Mouse (Mus musculus): ENCODE results near the gene Ppp1r10.

Gene Ppp1r10

DNA sequence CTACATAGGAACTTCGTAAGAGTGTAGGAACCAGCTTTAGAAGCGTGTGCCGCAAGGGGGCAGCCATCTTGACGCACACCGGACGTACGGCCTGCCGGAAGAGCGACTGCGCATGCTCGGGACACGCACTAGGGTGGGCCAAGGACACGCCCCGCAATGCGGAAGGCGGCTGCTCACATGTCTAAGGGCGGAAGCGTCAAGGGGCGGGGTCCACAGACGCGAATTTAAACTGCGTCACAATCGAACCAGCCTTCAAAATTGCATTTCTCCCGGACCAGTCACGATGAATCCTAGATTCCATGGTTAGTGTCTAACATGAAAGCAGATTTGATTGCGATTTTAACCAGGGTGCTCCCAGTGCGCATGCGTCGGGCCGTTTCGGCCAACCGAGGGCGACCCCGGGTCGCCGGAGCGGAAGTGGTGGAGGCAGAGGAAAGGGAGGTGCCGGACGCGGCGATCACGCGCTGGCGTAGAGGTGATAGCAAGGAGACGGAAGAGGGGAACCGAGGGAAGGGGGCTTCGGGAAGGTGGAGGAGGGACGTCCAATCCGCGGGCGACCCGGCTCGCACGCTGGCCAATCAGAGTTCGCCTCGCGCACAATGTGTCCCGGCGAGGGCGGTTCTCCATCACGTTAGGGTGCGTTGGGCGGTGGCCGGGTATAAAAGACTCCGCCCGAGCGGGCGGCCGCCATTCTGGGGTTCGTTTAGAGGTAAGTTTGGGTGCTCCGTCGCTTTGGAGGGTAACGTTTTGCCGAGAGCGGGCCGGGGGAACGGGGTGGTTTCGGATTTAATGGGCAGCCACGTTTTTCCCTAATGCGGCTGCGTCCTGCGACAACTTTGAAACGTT, at the start of gene Ppp1r10, which contains the start of gene Mrps18b:
Gene Ppp1r10, plus strand, starts transcription at position 138 of the 846 bp plus-strand sequence.
Gene Mrps18b, minus strand, starts transcription at position 93 of the 846 bp plus-strand sequence.
- peak; percentile 99 for DNase-seq

- no peak for DNase-seq
Measured at GRCm38 (mm10) chr17:35866911-35867890, 49.0 kb upstream of the Ppp1r10 start.

- no peak for DNase-seq
Measured at GRCm38 (mm10) chr17:35868165-35868820, 47.9 kb upstream of the Ppp1r10 start.

DNA sequence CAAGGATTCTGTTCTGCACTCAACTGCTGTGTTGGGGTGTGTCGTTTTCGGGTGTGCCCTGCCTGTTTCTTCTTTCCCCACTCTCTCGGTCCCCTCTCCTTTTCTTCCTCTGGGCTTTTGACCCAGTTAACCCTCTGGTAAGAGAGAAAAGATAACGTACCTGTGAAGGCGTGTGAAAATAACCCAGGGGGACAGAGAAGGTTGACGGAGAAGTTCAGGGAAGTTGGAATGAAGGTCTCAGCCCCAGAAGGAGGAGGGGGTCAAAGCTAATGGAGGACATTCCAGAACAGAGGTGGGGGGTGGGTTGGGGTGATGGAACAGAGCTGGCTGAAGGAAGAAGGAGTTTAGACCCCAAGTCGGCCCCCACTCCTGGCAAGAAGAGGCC, 47.3 kb upstream of the Ppp1r10 start:
- DNase-seq: no peak

GRCm38 (mm10) chr17:35869346-35870067, 46.7 kb upstream of the Ppp1r10 start:
- DNase-seq: no peak

DNA sequence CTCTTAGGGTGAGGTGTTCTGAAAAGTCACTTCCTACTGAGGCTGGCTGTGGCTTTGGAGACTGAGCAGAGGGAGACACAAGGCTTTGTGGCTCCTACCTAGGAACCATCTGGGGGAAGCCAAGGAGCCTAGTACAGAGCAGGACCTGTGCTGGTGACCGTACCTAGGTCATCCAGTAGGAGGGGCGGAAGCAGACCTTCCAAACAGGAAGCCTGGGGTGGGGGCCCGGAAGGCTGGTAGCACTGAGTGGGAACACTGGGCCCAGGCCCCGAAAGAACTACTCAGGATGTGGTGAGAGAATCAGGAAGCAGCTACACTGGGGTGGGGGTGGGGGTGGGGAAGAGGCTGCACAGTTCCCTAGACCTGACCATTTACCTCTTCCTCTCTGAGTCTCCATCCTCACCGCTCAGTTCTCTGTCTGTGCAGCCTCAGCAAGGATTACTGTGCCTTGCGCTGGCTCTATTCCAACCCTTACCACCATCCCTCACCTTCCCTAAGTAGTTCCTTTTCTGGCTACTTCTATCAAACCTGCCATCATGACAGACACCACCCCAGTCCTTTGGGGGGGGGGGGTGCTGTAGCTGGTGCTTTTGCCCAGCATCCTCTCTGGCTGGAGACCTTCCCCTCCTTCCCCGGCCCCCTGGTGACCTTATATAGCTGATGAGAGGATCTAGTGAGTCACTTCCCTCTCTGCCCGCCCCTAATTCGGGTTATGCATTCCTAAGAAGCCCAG, 45.9 kb upstream of the Ppp1r10 start:
- DNase-seq: peak; percentile 69

GRCm38 (mm10) chr17:35870884-35871696, 45.1 kb upstream of the Ppp1r10 start:
- no peak for DNase-seq

DNA sequence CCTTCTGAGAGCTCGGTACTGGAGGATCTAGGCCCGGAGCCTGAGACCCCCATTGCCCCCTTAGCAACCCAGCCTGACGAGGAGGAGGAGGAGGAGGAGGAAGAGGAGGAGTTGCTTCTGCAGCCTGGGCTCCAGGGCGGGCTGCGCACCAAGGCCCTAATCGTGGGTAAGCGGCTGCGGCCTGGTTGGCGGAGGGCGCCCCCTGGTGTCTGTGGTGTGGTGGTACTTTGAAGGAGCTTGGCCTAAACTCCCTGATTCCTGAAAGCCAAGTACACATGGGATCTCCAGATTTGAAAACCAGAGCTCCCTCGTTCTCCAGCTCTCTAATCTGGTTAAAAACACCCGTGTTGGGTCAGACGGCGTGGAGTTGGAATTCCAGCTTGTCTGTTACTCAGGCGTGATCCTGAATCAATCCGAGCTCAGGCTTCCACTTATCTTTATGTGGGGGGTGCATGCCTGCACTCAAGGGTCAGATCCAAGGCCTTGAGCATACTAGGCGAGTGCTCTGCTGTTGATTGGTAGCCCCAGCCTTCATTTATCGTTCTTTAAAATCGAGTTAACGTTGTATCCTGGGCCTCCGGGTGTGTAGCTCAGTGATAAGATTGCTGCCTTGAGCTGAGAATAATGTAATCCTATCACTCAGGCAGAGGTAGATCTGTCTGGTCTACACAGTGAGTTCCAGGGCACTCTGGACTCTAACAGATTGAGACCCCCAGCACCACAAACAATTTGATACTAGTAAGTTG, 42.3 kb upstream of the Ppp1r10 start:
- DNase-seq: peak; percentile 76

DNA sequence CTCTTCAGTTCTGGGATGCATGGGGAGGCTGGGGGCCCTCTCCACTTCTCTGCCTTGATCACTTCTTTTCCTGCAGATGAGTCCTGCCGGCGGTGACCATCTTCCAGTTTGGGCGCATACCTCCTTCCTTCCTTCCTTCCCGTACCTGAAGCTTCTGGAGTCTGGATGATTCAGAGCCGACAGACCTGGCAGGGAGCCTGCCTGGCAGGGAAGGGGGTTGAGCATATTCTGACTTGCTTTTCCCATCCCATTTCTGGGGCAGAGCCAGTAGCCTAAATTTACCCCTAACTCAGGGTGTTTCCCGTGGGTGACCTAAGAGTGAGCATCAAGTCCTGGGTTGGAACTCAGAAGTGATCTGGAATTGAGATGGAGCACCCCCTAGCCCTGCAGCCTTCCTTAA, 41.5 kb upstream of the Ppp1r10 start:
- DNase-seq: peak; percentile 51

GRCm38 (mm10) chr17:35879245-35880057, 36.8 kb upstream of the Ppp1r10 start, which contains the start of gene Dhx16:
TSS of gene Dhx16 (plus strand) at chr17:35879819.
- peak; percentile 93 for DNase-seq

- DNase-seq: no peak
Measured at GRCm38 (mm10) chr17:35882924-35883323, 33.3 kb upstream of the Ppp1r10 start.

DNA sequence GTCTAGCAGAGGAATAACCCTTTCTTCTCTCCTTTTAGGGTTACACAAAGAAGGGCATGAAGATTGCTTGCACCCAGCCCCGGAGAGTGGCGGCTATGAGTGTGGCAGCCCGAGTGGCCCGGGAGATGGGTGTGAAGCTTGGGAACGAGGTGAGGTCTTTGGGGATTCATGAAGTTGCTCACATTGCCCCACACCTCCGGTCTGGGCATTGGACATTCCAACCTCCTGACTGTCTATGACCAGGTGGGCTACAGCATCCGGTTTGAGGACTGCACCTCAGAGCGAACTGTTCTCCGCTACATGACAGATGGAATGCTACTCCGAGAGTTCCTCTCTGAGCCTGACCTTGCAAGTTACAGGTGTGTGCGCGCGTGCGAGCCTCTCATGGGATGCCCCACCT, 32.5 kb upstream of the Ppp1r10 start:
- DNase-seq: no peak

DNA sequence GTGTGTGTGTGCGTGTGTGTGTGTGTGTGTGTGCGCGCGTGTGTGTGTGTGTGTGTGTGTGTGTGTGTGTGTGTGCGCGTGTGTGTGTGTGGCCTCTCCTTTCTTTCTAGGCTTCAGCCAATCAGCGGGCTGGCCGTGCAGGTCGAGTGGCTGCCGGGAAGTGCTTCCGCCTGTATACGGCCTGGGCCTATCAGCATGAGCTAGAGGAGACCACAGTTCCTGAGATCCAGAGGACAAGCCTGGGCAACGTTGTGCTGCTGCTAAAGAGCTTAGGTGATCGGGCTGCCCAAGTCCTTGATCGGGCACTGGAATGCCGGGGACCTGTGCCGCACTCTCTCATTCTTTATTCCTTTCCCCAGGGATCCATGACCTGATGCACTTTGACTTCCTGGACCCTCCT, 28.5 kb upstream of the Ppp1r10 start:
- no peak for DNase-seq

DNA sequence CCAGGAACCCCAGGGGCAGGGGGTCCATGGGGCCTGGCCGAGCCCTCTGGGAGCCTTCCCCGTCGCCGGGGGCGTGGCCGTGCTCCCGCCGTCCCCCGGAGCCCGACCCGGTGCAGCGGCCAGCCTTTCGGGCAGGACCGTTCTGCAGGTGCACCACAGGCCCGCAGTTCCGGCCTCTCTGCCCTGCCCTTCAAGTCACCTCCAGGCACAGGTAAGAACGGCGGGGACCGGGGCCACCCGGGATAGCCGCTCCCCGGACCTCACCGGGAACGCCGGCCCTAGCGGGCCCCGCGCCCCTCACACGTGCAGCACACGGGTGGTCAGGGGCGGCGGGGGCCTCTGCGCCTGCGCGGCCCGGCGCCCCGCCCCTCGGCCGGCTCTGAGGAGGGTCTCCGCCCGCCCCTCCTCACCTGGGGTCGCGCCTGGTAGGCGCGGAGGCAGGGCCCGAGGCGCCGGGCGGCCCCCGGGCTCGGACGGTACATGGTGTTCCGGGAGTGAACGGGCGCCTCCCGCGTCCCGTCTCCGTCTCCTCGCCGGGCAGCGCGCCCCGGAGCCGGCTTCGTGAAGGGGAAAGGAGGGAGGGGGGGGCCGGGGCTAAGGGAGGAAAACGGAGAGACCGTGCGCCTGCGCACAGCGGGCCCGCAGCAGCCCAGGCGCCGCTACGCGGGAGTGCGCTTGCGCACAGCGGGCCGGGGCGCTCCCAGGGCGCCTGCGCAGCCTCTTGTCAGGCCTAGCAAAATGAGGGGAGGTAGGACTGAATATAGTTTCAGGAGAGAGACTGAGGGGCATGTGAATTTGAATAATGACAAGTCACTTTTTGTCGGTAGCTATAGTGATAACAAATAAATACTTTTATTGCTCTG, 19.2 kb upstream of the Ppp1r10 start, which contains the start of gene 2310061I04Rik:
Gene 2310061I04Rik, minus strand, starts transcription at position 651 of the 863 bp plus-strand sequence.
- peak; percentile 91 for DNase-seq

DNA sequence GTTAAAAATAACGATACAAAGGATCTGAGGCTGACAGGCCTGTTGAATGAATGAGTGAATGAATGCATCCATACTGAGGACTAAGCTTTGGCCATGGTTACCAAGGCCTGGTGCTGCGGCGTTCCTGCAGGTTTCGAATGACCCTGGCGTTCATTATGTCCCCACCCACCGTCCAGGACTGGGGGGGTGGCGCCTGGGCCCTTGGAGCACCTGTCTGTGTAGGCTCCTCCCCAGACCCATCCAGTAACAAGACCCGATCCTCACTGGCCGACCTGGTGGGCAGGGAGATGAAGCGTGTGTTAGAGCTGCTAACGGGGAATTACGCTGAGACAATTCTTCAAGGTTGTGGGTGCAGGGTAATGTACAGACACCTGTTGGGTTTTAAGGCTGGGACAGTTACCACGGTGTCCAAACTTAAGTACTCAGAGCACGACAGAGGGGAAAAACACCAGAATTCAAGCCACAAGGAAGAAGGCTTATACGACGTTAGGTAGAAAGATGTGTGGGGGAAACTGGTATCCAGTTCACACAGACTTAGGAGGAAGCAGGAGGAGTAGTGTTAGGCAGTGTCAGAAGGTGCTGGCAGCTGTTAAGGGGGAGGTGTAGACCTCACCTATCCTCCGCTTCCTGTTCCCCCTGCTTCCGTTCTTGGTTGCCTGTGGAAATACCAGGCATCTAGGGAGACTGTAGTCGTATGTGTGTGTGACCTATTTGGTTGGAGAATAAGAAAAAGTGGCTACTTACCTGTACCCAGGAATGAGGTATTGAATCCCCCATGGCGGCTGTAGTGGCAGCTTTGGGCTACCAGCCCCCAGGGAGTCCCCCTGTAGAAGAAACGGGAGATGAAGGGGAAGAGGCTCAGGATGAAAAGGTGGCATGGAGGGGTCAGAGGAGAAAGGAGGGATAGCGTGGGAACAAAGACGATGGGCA, 18.3 kb upstream of the Ppp1r10 start:
- DNase-seq: peak; percentile 50

DNA sequence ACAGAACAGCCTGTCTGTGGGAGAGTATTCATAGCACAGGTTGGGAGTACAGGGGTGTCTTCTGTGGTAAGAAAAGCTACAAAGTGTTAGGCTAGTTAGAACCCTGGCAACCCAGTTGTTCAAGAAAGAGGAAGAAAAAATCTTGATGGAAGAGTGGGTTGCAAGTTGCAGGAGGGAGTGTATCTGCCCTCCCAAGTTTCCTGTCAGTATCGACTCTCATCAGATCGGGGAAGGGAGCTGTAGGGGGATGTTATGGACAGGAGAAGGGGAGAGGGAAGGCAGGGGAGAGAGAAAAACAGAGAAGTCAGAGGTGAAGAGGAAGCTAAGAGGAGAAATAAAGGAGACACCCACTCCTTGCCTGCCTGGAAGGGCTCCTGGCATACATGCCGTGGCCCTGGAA, 15.6 kb upstream of the Ppp1r10 start:
- DNase-seq: no peak

All from kidney, adult 11 months (tissue).